Mouse (Mus musculus) stomach, postnatal 0 days (tissue): Measurements from ENCODE around the gene Prn.

Experiments used
- CTCF ChIP-seq: IDR thresholded peaks from 2 replicates; pipeline ENCODE4 v1.5.1; 2016; ENCODE audit warnings: antibody characterized with exemption, low read depth, mild to moderate bottlenecking, moderate library complexity
- EP300 ChIP-seq: optimal IDR thresholded peaks from 2 replicates; pipeline ENCODE3; 2016; ENCODE audit warnings: antibody characterized with exemption

DNA sequence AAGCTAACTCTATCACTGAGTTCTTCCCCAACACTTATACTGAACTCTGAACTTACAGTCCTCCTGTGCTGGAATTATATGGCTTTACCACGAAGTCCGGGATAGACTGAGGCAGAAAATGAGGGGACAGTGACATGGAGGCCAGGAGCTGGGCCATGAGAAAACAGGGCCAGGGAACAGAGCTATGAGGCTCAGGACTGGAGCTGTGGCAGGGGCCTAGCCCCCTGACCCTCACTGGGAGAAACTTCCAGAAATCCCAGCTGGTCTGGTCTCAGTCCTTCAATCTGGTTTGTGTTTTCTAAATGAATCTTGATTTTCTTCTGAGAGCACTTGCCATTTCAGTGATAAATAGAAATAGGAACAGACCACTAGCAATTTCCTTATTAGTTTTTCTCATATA is 24.5 kb downstream of the Prn start:
- TF ChIP-seq CTCF (no peak), EP300 (no peak)
